Mouse (Mus musculus) right cerebral cortex, postnatal 14 days (tissue): ENCODE measurements around the gene Hoxb2.

Experiments
- DNase-seq: peaks from one replicate; pipeline ENCODE4 v3.0.0; 2022

Gene Hoxb2

GRCm38 (mm10) chr11:96316696-96317607 is 33.4 kb upstream of the Hoxb2 start:
- no peak for DNase-seq

- DNase-seq, result no peak
These were observed 32.5 kb upstream of the Hoxb2 start, which contains the start of gene Hoxb4 for GRCm38 (mm10) chr11:96317608-96318367. Hoxb4 (plus strand) TSS chr11:96318267.

- DNase-seq, result no peak
These were observed 31.8 kb upstream of the Hoxb2 start for GRCm38 (mm10) chr11:96318368-96319070.

- DNase-seq, result no peak
These were observed 31.0 kb upstream of the Hoxb2 start for GRCm38 (mm10) chr11:96319071-96319902.

- no peak for DNase-seq
These were observed 30.4 kb upstream of the Hoxb2 start for GRCm38 (mm10) chr11:96319910-96320309.

GRCm38 (mm10) chr11:96320688-96321087 is 29.6 kb upstream of the Hoxb2 start:
- DNase-seq, result no peak

GRCm38 (mm10) chr11:96321846-96322245 is 28.5 kb upstream of the Hoxb2 start:
- no peak for DNase-seq

GRCm38 (mm10) chr11:96322738-96323137 is 27.6 kb upstream of the Hoxb2 start:
- DNase-seq, result no peak

GRCm38 (mm10) chr11:96323154-96323553 is 27.2 kb upstream of the Hoxb2 start, which contains the start of gene Hoxb3:
Hoxb3 (plus strand) TSS chr11:96323326.
- DNase-seq, result no peak

GRCm38 (mm10) chr11:96324125-96324524 is 26.2 kb upstream of the Hoxb2 start:
- no peak for DNase-seq

GRCm38 (mm10) chr11:96324965-96325364 is 25.4 kb upstream of the Hoxb2 start:
- DNase-seq, result no peak

GRCm38 (mm10) chr11:96325747-96326212 is 24.5 kb upstream of the Hoxb2 start:
- DNase-seq, result no peak

GRCm38 (mm10) chr11:96326705-96327104 is 23.6 kb upstream of the Hoxb2 start:
- no peak for DNase-seq

- DNase-seq, result no peak
These were observed 23.2 kb upstream of the Hoxb2 start for GRCm38 (mm10) chr11:96327122-96327521.

- DNase-seq, result no peak
These were observed 22.6 kb upstream of the Hoxb2 start for GRCm38 (mm10) chr11:96327750-96328149.

GRCm38 (mm10) chr11:96328605-96329004 is 21.7 kb upstream of the Hoxb2 start:
- DNase-seq, result no peak

GRCm38 (mm10) chr11:96332105-96332504 is 18.2 kb upstream of the Hoxb2 start:
- DNase-seq, result no peak

- DNase-seq, result no peak
These were observed 17.7 kb upstream of the Hoxb2 start for GRCm38 (mm10) chr11:96332618-96333032.

- DNase-seq, result no peak
These were observed 16.9 kb upstream of the Hoxb2 start for GRCm38 (mm10) chr11:96333241-96334001.

- no peak for DNase-seq
These were observed 16.3 kb upstream of the Hoxb2 start for GRCm38 (mm10) chr11:96334002-96334364.

- DNase-seq, result no peak
These were observed 15.3 kb upstream of the Hoxb2 start for GRCm38 (mm10) chr11:96334998-96335397.
